Mouse (Mus musculus) C2C12 (cell line): ENCODE measurements around the gene Tnfrsf22.
"Not testable (repeated sequence)": the region's sequence is repeated elsewhere in the genome, so short reads cannot be mapped to it uniquely, and the experiment has no call there.

Source experiments
- CTCF ChIP-seq: IDR thresholded peaks from one replicate; pipeline ENCODE4 v1.5.1; 2011; ENCODE audit not compliant: control insufficient read depth, insufficient read depth, insufficient read length
- USF1 ChIP-seq: IDR thresholded peaks from one replicate; pipeline ENCODE4 v1.6.1; 2011; ENCODE audit warnings: low read depth, mild to moderate bottlenecking, control low read depth, moderate library complexity

- not testable (repeated sequence) for TF ChIP-seq CTCF, USF1
Measured at GRCm38 (mm10) chr7:143680836-143681235, 31.4 kb upstream of the Tnfrsf22 start.
